Mouse (Mus musculus): ENCODE measurements at regions not wholly inside any gene's neighbourhood (a gene's known extent, or its start where the extent isn't known, plus 50 kb on each side); places are given as distances from the start of the nearest gene placed in this dataset.

DNA sequence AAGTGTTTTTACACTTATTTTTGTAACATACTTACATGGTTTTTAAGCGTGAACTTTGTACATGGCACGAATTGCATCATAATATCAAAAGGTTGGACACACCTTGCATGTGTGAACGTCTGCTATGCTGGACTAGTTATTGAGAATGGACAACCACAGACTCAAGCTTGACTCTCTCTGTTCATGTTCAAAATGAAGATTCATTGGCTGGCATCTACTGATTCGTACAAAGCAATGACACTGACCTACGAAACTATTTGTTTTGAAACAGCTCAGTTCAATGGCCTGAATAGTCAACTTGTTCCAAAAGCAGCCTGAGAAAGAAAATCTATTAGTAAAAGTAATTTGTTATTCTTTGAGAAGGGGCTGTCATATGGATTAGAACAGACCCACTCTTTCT, 55.3 kb upstream of the Rrp15 start:
- TF ChIP-seq EP300 (IDR thresholded peaks at IDR 0.05) (no peak), CTCF (IDR thresholded peaks at IDR 0.05) (no peak)

Data from lung, postnatal 0 days (tissue).